Mouse (Mus musculus) lung, adult 2 months (tissue): ENCODE measurements around the gene Ints2. TPM values are rescaled to one million over a fixed set of nuclear protein-coding genes. Genes with fewer than 3 reads are reported as not detected.
"Not testable (repeated sequence)": the region's sequence is repeated elsewhere in the genome, so short reads cannot be mapped to it uniquely, and the experiment has no call there.

Experiments used
- DNase-seq: peaks from one replicate; pipeline ENCODE4 v3.0.0; 2022
- H3K4me1 ChIP-seq: fragments of 200-500 bp; 2 replicates; pipeline ENCODE4 v1.6.1; 2011; ENCODE audit warnings: low read length; ENCODE audit not compliant: control insufficient read depth, insufficient read depth
- H3K4me3 ChIP-seq: fragments of 200-500 bp; replicated peaks from 2 replicates; pipeline ENCODE3; 2011; ENCODE audit warnings: low read depth, mild to moderate bottlenecking, control low read depth, low read length; ENCODE audit errors: extremely low read depth
- CTCF ChIP-seq: fragments of 200-500 bp; IDR thresholded peaks from 2 replicates; pipeline ENCODE4 v1.5.1; 2011; ENCODE audit warnings: mild to moderate bottlenecking, low read length, control low read depth; ENCODE audit not compliant: insufficient read depth
- POLR2A ChIP-seq: fragments of 200-500 bp; IDR thresholded peaks from 2 replicates; pipeline ENCODE4 v1.6.1; 2011; ENCODE audit warnings: low read depth, mild to moderate bottlenecking, control low read depth, low read length, borderline replicate concordance; ENCODE audit errors: extremely low read depth
- WGBS: fragments of 180-500 bp; shearing (Covaris S2); methylation state at CpG from one replicate; pipeline ENCODE4 v1.1.7; 2018; 5-methylcytosine and 5-hydroxymethylcytosine counted together
- polyA plus RNA-seq: library from polyadenylated mRNA; depleted of rRNA; stranded (reverse); fragments of >200 nt; gene quantifications from 2 replicates; pipeline ENCODE4 v1.2.3, GENCODE M21; 2012

Gene Ints2
- polyA plus RNA-seq, 1 experiment = 5.3 TPM

- TF ChIP-seq POLR2A (no peak), CTCF (no peak)
- DNase-seq = no peak
- 74% methylated on average over 8 of the region's 8 CpGs for WGBS
- Histone ChIP-seq H3K4me1 (no peaks in the 10 kb centered on the region), H3K4me3 (no peak overlapping the region)
Observed at GRCm38 (mm10) chr11:86226646-86227180, 30.7 kb downstream of the Ints2 start.

GRCm38 (mm10) chr11:86225761-86226160 is 31.6 kb downstream of the Ints2 start:
- TF ChIP-seq POLR2A (no peak), CTCF (no peak)
- Histone ChIP-seq H3K4me3 (no peak overlapping the region), H3K4me1 (no peaks in the 10 kb centered on the region)
- 87% methylated on average over 4 of the region's 4 CpGs for WGBS
- no peak for DNase-seq

GRCm38 (mm10) chr11:86211803-86212202 is 45.6 kb downstream of the Ints2 start:
- 65% methylated on average over 1 of the region's 1 CpGs for WGBS
- Histone ChIP-seq H3K4me1 (no peaks in the 10 kb centered on the region), H3K4me3 (no peak overlapping the region)
- DNase-seq = no peak
- TF ChIP-seq CTCF (no peak), POLR2A (no peak)

GRCm38 (mm10) chr11:86209123-86209522 is 48.3 kb downstream of the Ints2 start:
- DNase-seq = no peak
- Histone ChIP-seq H3K4me1 (no peaks in the 10 kb centered on the region), H3K4me3 (no peak overlapping the region)
- 92% methylated on average over 2 of the region's 2 CpGs for WGBS
- TF ChIP-seq POLR2A (no peak), CTCF (no peak)

- WGBS = 93% methylated on average over 4 of the region's 4 CpGs
- TF ChIP-seq CTCF (no peak), POLR2A (no peak)
- DNase-seq = no peak
Observed at GRCm38 (mm10) chr11:86205876-86206275, 51.5 kb downstream of the Ints2 start.

GRCm38 (mm10) chr11:86205031-86205430 is 52.3 kb downstream of the Ints2 start:
- TF ChIP-seq POLR2A (no peak), CTCF (no peak)
- DNase-seq = no peak
- WGBS = over 99% methylated on average over 5 of the region's 5 CpGs
- no peaks in the 10 kb centered on the region for H3K4me1 ChIP-seq
- no peak overlapping the region for H3K4me3 ChIP-seq

More at GRCm38 (mm10) chr11:86205876-86206275, 51.5 kb downstream of the Ints2 start:
- no peaks in the 10 kb centered on the region for H3K4me1 ChIP-seq
- H3K4me3 ChIP-seq = no peak overlapping the region

- TF ChIP-seq POLR2A (no peak), CTCF (no peak)
- H3K4me3 ChIP-seq = peak overlapping the region; percentile 95
- no peak for DNase-seq
- H3K4me1 ChIP-seq = no peaks in the 10 kb centered on the region
- 23% methylated on average over 16 of the region's 16 CpGs for WGBS
Observed at GRCm38 (mm10) chr11:86201901-86202675, 55.3 kb downstream of the Ints2 start.

GRCm38 (mm10) chr11:86201037-86201786 is 56.2 kb downstream of the Ints2 start, which contains the start of gene Brip1:
TSS of gene Brip1 (minus strand) at chr11:86201193.
- TF ChIP-seq CTCF (no peak), POLR2A (0 out of 2 replicates have a peak, but pooled peaks have one; percentile 33)
- Histone ChIP-seq H3K4me1 (no peaks in the 10 kb centered on the region), H3K4me3 (peak within 1 kb of the TSS; percentile 95)
- under 1% methylated on average over 60 of the region's 60 CpGs for WGBS
- DNase-seq = peak; percentile 88

GRCm38 (mm10) chr11:86200460-86201021 is 56.8 kb downstream of the Ints2 start:
- 0% methylated on average over 21 of the region's 21 CpGs for WGBS

GRCm38 (mm10) chr11:86199733-86200132 is 57.6 kb downstream of the Ints2 start:
- 55% methylated on average over 4 of the region's 4 CpGs for WGBS
- H3K4me1 ChIP-seq = no peaks in the 10 kb centered on the region
- no peak overlapping the region for H3K4me3 ChIP-seq
- no peak for DNase-seq
- TF ChIP-seq CTCF = no peak
- TF ChIP-seq POLR2A = no peak

More at GRCm38 (mm10) chr11:86200460-86201021, 56.8 kb downstream of the Ints2 start:
- no peak for TF ChIP-seq CTCF
- no peak for TF ChIP-seq POLR2A
- peak overlapping the region; percentile 75 for H3K4me3 ChIP-seq
- no peaks in the 10 kb centered on the region for H3K4me1 ChIP-seq
- DNase-seq = no peak

- not testable (repeated sequence) for DNase-seq, H3K4me3 ChIP-seq, H3K4me1 ChIP-seq
- 85% methylated on average over 7 of the region's 7 CpGs for WGBS
Observed at GRCm38 (mm10) chr11:86185224-86185623, 72.2 kb downstream of the Ints2 start.
